9 mouse cellular contexts compared by ENCODE assay signal in genomic region chr9:63197252-63197651, GRCm38 (mm10). TPM values are rescaled to one million over a fixed set of nuclear protein-coding genes. Genes with fewer than 3 reads are reported as not detected.
DNase-seq lines count a peak whose midpoint lies in the region; ATAC-seq and TF ChIP-seq lines count a peak whose summit lies in the region.
"Had no signal": no experiment of that assay in that cellular context is flagged by ENCODE, and none has a peak within 500 bp of the region (broad histone marks: within the 10 kb centered on the region; RNA-seq: fewer than 3 reads in every experiment).

No protein-coding gene starts in this region.

- peaks cover 9% of the 10 kb centered on the region; the same call in 1 of the 2 replicates for H3K36me3 ChIP-seq in kidney, embryonic 15.5 days
- no peaks in the 10 kb centered on the region for H3K36me3 ChIP-seq in hindbrain, postnatal 0 days (ENCODE audit: insufficient read depth, low read length)

- no peak for TF ChIP-seq CTCF in cerebellum, adult 2 months (IDR thresholded peaks at IDR 0.05; ENCODE audit: borderline replicate concordance, insufficient read depth, low read depth, low read length)
- TF ChIP-seq CTCF in hindbrain, postnatal 0 days (IDR thresholded peaks at IDR 0.05; ENCODE audit: low read depth) = no peak

- 21% methylated on average over 8 of the region's 8 CpGs for WGBS in cerebellum, adult 2 months
- 2% methylated on average over 8 of the region's 8 CpGs for WGBS in kidney, embryonic 15.5 days
- 10% methylated on average over 8 of the region's 8 CpGs for WGBS in hindbrain, postnatal 0 days

- peak in 1 of 2 experiments; percentile 10 for DNase-seq in cerebellum, adult 2 months
- DNase-seq in cerebellum, adult 18-20 months = no peak
- no peak for DNase-seq in kidney, adult 8-10 months
- peak; percentile 61 for DNase-seq in brain, adult 2 months (ENCODE audit: low read depth, low spot score)
- DNase-seq in hindbrain, postnatal 0 days (ENCODE audit: low spot score) = no peak
- no peak for DNase-seq in ovary, postnatal 14 days (ENCODE audit: low spot score)
- DNase-seq in gastrocnemius, postnatal 25 days = no peak
- DNase-seq: cerebellum, postnatal 36 days had no signal

- no peak for TF ChIP-seq POLR2A in cerebellum, adult 2 months (IDR thresholded peaks at IDR 0.05; ENCODE audit: borderline replicate concordance, insufficient read depth, low read length)

- no peak overlapping the region for H3K9ac ChIP-seq in kidney, embryonic 15.5 days
- no peak overlapping the region for H3K9ac ChIP-seq in hindbrain, postnatal 0 days (replicated peaks; ENCODE audit: low read length)

- H3K27ac ChIP-seq in cerebellum, adult 2 months (ENCODE audit: insufficient read depth, low read length) = no peak overlapping the region
- peak overlapping the region; percentile 62 for H3K27ac ChIP-seq in kidney, embryonic 15.5 days
- H3K27ac ChIP-seq in hindbrain, postnatal 0 days = no peak overlapping the region

- H3K4me2 ChIP-seq in kidney, embryonic 15.5 days = peak overlapping the region; percentile 46
- 0 out of 2 replicates have a peak overlapping the region, but pooled peaks have one; percentile 11 for H3K4me2 ChIP-seq in hindbrain, postnatal 0 days (ENCODE audit: low read depth, low read length)

- ATAC-seq in kidney, embryonic 15.5 days (replicated peaks; ENCODE audit: low FRiP score) = peak; percentile 69
- no peak; the same call in 1 of the 2 replicates for ATAC-seq in hindbrain, postnatal 0 days

- peak overlapping the region; percentile 8 for H3K4me3 ChIP-seq in cerebellum, adult 2 months (replicated peaks; ENCODE audit: insufficient read depth, low read depth, low read length)
- H3K4me3 ChIP-seq in kidney, embryonic 15.5 days (replicated peaks) = 0 out of 2 replicates have a peak overlapping the region, but pooled peaks have one; percentile 17
- no peak overlapping the region for H3K4me3 ChIP-seq in hindbrain, postnatal 0 days (ENCODE audit: low read length)

- H3K27me3 ChIP-seq in cerebellum, adult 2 months (ENCODE audit: control insufficient read depth, insufficient read depth, low read length) = no peaks in the 10 kb centered on the region
- no peaks in the 10 kb centered on the region for H3K27me3 ChIP-seq in kidney, embryonic 15.5 days
- no peaks in the 10 kb centered on the region for H3K27me3 ChIP-seq in hindbrain, postnatal 0 days (ENCODE audit: insufficient read depth, low read length)

- no peaks in the 10 kb centered on the region for H3K9me3 ChIP-seq in kidney, embryonic 15.5 days (replicated peaks)
- no peaks in the 10 kb centered on the region for H3K9me3 ChIP-seq in hindbrain, postnatal 0 days (ENCODE audit: low read length)

- peaks cover 10% of the 10 kb centered on the region for H3K4me1 ChIP-seq in cerebellum, adult 2 months (ENCODE audit: control insufficient read depth, insufficient read depth, low read length)
- H3K4me1 ChIP-seq in kidney, embryonic 15.5 days = peaks cover 35% of the 10 kb centered on the region
- H3K4me1 ChIP-seq in hindbrain, postnatal 0 days (ENCODE audit: insufficient read depth, low read length) = no peaks in the 10 kb centered on the region

RNA-seq across cellular contexts. Expression of gene Skor1, which starts 48.5 kb away (rescaled TPM):
- polyA plus RNA-seq in cerebellum, adult 2 months (2012; rRNA removed) = 7.1 and 9.2 TPM in 2 replicates
- not detected in 2 replicates for polyA plus RNA-seq in kidney, embryonic 15.5 days (2015; fragmentation: Nextera tagmentation; extraction: Ambion mirVana)
- total RNA-seq in hindbrain, postnatal 0 days (2014; rRNA removed) = 36.3 and 38.5 TPM in 2 replicates
- polyA plus RNA-seq in hindbrain, postnatal 0 days (2015; fragmentation: Nextera tagmentation; extraction: Ambion mirVana) = 9.2 TPM in 2 replicates
- under 1 TPM; 0.08 TPM for total RNA-seq in gastrocnemius, postnatal 25 days (2021)
